Mouse (Mus musculus) gastrocnemius, postnatal 4 days (tissue): ENCODE results near the gene Fbxo33. TPM values are rescaled to one million over a fixed set of nuclear protein-coding genes. Genes with fewer than 3 reads are reported as not detected.

ENCODE experiments used
- DNase-seq, 2 experiments: peaks; one replicate each; pipeline ENCODE4 v3.0.0; 2021 to 2022; ENCODE audit warnings: low spot score in 2 of 2, mixed read lengths in 2 of 2
- microRNA-seq: library from miRNA; unstranded; fragments of <30 nt; microRNA quantifications from one replicate; pipeline ENCODE4 v1.2.0, GENCODE M21; 2021
- total RNA-seq, 2 experiments: library from RNA; stranded (reverse); gene quantifications; 2 replicates each; pipeline ENCODE4 v1.2.3; 2021

Fbxo33 gene
- total RNA-seq, 2 experiments from 2014 or later = 6.9 to 7.4 TPM

DNA sequence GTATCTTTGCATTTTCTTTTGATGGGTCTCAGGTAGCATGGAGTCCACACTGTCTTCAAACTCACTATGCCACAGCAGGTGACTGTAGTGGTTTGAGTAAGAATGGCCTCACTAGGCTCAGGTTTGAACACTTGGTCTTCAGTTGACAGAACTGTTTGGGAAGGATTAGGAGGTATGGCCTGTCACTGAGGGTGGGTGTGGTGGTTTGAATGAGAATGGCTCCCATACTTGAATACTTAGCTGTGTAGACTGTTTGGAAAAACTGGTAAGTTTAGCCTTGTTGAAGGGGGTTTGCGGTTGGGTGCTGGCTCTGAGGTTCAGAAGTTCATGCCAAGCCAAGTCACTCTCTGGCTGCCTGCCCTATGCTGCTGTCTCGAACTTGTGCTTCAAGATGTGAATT, 20.2 kb downstream of the Fbxo33 start:
- no peak for DNase-seq

DNA sequence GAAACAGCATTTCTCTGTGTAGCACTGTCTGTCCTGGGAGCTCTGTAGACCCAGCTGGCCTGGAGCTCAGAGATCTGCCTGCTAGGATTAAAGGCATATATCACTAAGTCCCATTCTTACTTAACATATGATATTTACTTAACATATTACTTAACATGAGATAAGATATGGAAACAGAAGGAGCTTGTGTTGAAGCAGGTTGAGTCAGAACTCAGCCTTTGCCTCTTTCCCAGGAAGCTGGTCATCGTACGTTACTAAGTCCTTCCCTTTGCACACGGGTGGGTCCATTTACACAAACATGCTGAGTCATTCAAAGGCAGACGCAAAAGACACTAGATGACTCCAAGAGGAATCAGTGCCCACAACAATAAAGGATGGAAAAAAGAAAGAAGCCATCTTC, 20.8 kb downstream of the Fbxo33 start:
- DNase-seq = no peak

DNA sequence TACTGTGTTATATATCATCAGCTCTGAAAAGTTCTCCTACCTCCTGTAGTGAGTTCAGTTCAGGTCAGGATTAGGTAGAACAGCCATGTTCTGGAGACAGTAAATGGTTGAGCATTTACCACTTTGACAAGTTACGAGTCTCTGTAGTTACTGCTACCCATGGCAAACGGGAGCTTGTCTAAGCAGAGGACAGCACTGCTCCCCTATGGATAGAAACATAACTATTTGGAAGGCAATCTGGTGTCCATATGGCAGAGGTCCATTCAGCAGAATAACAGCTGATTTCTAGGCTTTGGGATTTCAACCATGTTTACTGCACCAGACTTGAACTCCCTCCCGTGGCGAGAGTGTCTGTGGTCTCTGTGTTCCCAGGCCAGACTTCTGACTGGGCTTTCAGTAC, 23.6 kb downstream of the Fbxo33 start:
- DNase-seq = no peak

DNA sequence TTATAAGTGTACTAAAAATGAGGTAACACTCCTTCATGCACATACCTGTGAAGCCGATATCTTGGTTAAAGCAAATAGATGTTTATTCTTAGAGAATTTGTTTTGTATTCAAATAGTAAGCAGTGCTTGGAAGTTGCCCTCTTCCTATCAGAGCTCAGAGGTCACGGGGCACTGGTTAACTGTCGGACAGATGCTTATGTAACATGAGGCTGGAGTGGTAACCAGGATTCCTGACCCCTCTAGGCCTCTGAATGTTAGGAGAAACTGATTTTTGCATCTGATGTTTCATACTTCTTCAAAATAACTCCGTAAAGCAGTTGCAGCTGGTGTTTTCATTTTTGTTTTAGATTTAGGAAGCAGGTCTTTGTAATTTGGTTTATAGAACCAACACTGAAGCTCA, 24.5 kb downstream of the Fbxo33 start:
- no peak for DNase-seq

DNA sequence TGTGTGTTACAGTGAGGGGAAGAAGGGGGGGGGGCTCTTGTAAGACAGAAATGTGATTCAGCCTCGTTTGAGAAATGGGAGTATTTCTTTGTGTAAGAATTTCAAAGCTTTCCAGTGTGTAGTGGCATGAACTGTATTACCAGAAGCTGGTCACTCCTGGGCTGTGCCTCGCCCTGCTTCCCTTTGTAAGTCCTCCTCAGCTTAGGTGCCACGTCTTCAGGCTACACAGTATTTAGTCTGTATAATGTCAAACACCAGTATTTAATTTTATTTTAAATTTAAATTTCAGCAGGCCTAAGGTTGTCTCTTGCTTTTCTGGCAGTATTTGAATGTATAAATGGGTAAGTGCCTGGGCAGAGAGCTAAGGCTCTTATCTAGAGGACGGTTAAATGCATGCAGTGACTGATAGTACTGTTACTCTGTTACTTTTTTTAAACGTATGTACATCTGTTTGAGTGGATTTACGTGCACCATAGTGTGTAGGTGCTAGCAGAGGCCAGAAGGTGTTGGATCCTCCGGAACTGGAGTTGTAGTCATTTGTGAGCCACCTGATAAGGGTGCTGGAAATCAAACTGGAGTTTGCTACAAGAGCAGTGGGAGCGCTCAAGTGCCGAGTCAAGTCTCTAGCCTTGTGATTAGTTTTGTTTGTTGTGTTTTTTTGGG, 25.1 kb downstream of the Fbxo33 start:
- no peak for DNase-seq

DNA sequence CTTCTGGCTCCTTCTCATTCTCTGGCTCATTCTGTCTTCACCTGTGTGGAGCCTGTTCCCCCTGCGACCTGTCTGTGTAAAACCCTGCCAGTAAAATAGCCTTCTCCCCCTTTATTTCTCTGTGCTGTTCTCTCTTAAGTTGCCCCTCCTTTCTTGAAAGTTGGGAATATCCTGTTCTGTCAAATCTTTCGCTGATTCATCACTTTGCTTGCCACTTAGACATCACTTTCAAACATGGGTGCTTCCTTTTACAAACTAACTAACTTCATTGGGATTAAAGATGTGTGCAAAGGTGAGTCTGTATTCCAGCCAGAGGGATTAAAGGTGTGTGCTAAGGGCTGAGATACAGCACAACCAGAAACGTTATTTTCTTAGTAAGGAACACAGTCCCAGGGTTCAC, 25.9 kb downstream of the Fbxo33 start:
- no peak for DNase-seq

DNA sequence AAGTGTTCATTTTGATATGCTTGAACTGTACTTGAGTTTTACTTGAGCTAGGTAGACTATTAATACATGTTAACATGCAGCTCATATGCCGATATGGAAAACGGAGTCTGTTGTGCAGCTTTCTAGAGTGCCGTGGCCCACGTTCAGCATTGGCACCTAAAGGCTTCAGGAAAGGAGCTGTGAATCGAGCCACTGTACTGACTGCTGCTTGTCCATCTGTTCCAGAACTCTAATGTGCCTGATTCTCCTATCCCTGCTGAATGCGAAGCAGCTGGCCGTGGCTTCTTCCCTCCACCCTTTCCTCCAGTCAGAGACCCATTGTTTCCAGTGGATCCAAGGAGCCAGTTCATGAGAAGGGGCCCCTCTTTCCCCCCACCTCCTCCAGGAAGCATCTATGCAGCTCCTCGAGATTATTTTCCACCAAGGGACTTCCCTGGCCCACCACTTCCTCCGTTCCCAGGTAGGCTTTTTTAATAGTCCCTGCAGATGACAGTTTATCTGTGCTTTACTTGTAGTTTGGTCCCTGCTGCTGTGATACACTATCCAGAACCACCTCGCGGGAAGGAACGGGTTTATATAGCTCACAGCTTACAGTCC, 31.3 kb downstream of the Fbxo33 start:
- no peak for DNase-seq

DNA sequence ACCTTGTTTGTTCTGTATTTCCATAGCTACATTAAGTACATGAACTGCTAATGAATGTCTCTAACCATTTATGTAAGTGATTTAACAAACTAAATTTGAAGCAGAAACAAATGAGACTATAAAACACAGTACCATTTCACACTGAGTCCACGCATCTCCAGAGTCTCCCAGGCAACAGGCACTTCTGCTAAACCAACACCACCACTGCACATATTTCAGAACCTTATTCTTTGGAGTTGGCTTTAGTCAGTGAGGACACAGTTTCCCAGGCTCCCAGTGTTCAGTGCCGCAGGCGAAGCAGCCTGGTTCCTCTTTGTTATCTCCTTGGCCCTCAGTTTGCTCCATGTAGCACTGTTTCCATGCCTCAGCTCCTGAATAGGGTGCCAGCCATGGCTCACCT, 41.7 kb downstream of the Fbxo33 start:
- no peak for DNase-seq

DNA sequence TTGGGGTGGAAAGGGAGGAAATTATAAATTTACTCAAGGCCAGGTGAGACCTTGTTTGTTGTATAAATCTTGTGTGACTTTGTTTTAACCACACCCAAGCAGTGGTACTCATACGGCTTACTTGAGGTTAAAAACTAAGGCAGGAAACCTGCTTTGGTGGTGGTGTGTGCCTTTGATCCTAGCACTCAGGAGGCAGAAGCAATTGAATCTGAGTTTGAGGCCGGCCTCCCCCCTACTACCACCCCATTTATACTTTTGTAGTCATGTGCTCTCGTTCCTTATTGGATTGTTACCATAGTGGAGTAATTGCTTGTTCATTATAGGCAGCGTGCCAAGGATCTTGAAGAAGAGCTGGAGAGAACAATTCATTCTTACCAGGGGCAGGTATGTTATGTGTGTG, 49.6 kb downstream of the Fbxo33 start:
- DNase-seq = no peak

DNA sequence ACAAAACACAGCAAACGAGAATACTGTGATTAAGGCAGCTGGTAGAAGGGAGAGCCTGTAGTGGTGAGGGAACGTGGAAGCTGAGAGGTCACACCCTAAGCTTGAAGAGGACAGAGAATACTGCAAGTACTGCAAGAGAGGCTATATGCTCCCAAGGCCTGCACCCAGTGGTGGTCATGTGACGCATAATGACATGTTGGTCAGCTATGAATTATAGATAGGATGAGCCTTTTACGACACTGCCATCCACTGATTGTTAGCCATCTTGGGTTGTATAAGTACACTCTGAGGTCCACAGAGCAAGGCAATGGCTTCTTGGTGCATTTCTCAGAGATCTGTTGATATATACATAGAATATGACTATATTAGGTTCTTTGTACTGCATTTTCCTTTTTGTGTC, 53.0 kb downstream of the Fbxo33 start:
- no peak for DNase-seq

DNA sequence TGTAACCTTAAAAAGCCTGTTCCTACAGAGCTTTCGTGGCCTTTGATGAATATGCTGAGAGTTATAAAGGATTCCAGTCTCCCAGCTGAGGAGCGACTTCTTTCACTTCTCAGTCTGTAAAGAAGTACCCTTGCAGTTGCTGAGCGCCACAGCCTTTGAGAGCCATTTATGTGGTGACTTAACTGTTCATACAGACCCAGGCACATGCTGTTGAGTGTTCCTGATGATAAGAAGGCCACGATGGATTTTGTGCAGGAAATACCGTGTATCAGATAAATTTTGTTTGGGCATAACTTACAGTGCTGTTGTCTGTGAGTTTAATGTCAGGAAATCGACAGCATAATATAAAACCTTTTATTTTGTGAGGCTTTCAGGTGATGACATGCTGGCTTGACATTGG, 55.0 kb downstream of the Fbxo33 start:
- DNase-seq = no peak

DNA sequence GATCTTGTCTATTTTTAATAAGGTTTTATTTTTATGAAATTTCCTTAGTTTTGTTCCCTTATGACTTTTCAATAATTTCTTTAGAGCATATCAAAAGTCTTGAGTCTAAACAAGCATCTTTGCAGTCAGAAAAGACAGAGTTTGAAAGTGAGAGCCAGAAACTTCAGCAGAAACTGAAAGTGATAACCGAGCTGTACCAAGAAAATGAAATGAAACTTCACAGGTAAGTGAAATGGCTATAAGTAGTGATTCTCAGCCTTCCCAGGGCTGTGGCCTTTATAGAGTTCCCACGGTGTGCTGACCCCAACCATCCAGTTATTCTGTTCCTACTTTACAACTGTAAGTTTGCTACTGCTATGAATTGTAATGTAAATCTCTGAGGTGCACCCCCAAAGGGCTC, 56.7 kb downstream of the Fbxo33 start:
- no peak for DNase-seq

DNA sequence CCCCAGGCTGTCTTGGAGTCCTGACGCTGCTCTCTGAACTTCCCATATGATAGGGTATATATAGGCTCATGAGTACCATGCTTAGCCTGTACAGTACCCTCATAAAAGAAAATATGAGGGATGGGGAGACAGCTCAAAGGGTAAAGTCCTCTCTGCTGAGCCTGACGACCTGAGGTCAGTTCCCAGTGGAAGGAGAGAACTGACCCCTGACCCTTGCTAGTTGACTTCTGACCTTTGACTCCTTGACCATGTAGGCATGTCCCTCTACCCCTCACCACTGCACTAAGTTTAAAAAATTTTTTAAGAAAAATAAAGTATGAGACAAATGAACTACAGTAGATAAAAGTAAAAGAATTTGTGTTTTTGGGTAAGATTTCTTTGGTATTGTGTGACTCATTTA, 58.4 kb downstream of the Fbxo33 start:
- DNase-seq = no peak

Small RNA genes lying within 50 kb of the gene (microRNA-seq; reads per million reads assigned to microRNA genes)
- gene Gm27284 = not detected

Other genes with a start within 250 kb of the Fbxo33 start
- gene Sec23a, start 207.7 kb downstream of the Fbxo33 start, total RNA-seq = 10 to 100 TPM; 67.4 to 71.8 TPM
- 1 to 10 TPM; 8.1 to 8.3 TPM for gene Gemin2, start 206.3 kb downstream of the Fbxo33 start, total RNA-seq
- gene Trappc6b, start 158.3 kb downstream of the Fbxo33 start, total RNA-seq = 10 to 100 TPM; 40.8 to 44.7 TPM
- gene Pnn, start 152.8 kb downstream of the Fbxo33 start, total RNA-seq = 10 to 100 TPM; 32.4 to 41.1 TPM
- gene Mia2, start 123.9 kb downstream of the Fbxo33 start, total RNA-seq = 10 to 100 TPM; 53.0 to 68.1 TPM